Mouse (Mus musculus) duodenum, adult 2 months (tissue): ENCODE results near the gene Olfr968. TPM values are rescaled to one million over a fixed set of nuclear protein-coding genes. Genes with fewer than 3 reads are reported as not detected.

Experiments
- polyA plus RNA-seq: library from polyadenylated mRNA; depleted of rRNA; stranded (reverse); fragments of >200 nt; gene quantifications from 2 replicates; pipeline ENCODE4 v1.2.3, GENCODE M21; 2012; ENCODE audit warnings: low replicate concordance; rRNA removed

Gene Olfr968
- not detected in 2 replicates for polyA plus RNA-seq

DNA sequence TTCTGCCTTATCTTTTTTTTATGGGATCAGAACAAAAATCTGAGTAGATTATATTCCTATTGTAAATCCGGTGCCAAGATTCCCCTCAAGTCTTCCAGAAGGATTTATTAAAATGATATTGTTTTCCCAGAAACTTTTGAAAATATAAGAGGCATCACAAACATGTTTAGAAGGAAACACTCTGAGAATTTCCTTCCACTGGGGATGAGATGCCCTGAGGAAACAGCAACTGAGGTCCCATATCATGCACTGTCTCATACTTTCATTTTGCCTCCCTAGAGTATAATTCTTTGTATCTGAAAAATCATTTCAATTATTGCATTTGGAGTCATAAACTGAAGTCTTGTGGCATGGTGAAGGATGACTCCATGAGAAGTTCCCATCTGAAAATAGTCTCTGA is at the start of gene Olfr968:
Gene Olfr968 (minus strand): TSS at position 101 of the 400 bp plus-strand sequence.

DNA sequence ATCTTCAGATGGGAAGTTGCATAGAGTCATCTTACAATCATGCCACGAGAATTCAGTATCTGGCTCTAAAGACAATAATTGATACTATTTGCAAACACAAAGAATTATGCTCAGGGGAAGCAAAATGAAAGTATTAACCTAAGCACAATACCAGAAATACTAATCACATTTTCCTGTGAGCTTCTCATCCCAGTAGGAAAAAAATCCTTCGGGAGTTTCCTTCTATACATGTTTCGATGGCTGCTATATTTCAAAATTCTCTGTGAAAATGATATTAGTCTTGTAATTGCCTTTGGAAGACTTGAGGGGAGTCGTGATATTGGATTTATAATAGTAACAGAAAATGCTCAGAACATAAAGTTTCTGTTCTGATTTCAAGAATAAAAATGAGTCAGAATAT is 25.5 kb upstream of the Olfr968 start, which contains the start of gene Olfr970:
Gene Olfr970 (plus strand): TSS at position 301 of the 400 bp plus-strand sequence.

DNA sequence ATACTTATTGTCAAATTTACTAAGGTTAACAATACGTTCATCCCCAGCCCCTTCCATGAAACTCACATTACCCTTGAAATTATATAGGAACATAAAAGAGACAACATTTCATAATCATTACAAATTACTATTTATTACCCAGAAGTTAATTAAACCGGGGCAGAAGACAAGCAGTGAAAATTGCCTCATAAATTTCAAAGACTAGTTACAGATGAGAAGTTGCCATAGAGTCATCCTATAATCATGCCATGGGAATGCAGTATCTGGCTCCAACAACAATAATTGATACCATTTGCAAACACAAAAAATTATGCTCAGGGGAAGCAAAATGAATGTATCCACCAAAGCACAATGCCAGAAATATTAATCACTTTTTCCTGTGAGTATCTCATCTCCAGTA is 7.5 kb upstream of the Olfr968 start, which contains the start of gene Olfr969:
Gene Olfr969 (plus strand): TSS at position 388 of the 400 bp plus-strand sequence.

DNA sequence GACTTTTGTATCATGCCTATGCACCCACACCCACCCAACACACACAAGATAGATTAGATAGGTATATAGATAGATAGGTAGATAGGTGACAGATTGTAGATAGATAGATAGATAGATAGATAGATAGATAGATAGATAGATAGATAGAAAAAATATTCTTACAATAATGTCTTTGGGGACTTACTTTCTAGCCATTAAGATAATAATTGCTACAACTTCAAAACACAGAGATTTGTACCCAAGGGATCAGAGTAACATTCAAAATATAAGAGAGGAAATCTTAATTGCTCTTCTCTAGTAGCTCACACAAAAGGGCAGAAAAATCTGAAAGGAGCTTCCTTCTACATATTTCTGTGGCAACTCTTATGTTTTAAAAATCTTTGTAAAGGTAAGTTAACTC is 37.1 kb downstream of the Olfr968 start, which contains the start of gene Olfr967:
Gene Olfr967 (plus strand): TSS at position 301 of the 400 bp plus-strand sequence.

DNA sequence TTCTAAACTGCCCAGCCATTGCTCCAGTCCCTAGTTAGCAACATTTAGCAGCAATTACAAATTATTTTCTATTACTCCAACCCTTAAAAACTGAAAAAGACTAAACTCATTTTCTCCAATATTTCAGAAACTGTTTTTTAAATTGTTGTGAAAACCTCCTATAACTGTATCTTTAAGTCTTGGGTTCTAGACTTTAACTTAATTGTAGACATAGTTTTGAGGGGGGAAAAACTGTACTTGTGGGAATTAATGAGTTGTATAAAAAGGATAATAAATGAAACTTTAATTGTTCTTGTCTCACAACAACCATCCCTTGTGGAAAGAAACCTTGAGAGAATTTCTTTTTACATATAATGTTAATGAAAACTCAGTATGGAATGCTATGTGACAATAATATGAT is 52.4 kb downstream of the Olfr968 start, which contains the start of gene Olfr150:
Gene Olfr150 (plus strand): TSS at position 301 of the 400 bp plus-strand sequence.

Other genes with a start within 250 kb of the Olfr968 start
- not detected in 2 replicates for gene Olfr958, start 229.2 kb downstream of the Olfr968 start, polyA plus RNA-seq
- gene Olfr959, start 207.7 kb downstream of the Olfr968 start, polyA plus RNA-seq = not detected in 2 replicates
- gene AW551984, start 178.8 kb downstream of the Olfr968 start, polyA plus RNA-seq = 0.30 and 1.8 TPM in 2 replicates
- not detected in 2 replicates for gene Olfr148, start 172.6 kb downstream of the Olfr968 start, polyA plus RNA-seq
- gene Olfr960, start 161.9 kb downstream of the Olfr968 start, polyA plus RNA-seq = not detected in 2 replicates
- gene Olfr961, start 138.2 kb downstream of the Olfr968 start, polyA plus RNA-seq = not detected in 2 replicates
- gene Olfr963, start 116.0 kb downstream of the Olfr968 start, polyA plus RNA-seq = not detected in 2 replicates
- not detected in 2 replicates for gene Olfr149, start 76.1 kb downstream of the Olfr968 start, polyA plus RNA-seq
- gene Olfr965, start 71.9 kb downstream of the Olfr968 start, polyA plus RNA-seq = not detected in 2 replicates
- not detected in 2 replicates for gene Olfr150, start 52.3 kb downstream of the Olfr968 start, polyA plus RNA-seq
- gene Olfr967, start 37.0 kb downstream of the Olfr968 start, polyA plus RNA-seq = not detected in 2 replicates
- gene Olfr969, start 7.7 kb upstream of the Olfr968 start, polyA plus RNA-seq = not detected in 2 replicates
- not detected in 2 replicates for gene Olfr970, start 25.6 kb upstream of the Olfr968 start, polyA plus RNA-seq
- not detected in 2 replicates for gene Olfr971, start 53.6 kb upstream of the Olfr968 start, polyA plus RNA-seq
- not detected in 2 replicates for gene Olfr972, start 83.2 kb upstream of the Olfr968 start, polyA plus RNA-seq
- not detected in 2 replicates for gene Olfr229, start 124.1 kb upstream of the Olfr968 start, polyA plus RNA-seq
- not detected in 2 replicates for gene Olfr974, start 154.2 kb upstream of the Olfr968 start, polyA plus RNA-seq
- gene Olfr975, start 168.8 kb upstream of the Olfr968 start, polyA plus RNA-seq = not detected in 2 replicates
- gene Olfr976, start 177.9 kb upstream of the Olfr968 start, polyA plus RNA-seq = not detected in 2 replicates
- gene Olfr978, start 208.9 kb upstream of the Olfr968 start, polyA plus RNA-seq = not detected in 2 replicates
- not detected in 2 replicates for gene Olfr979, start 220.2 kb upstream of the Olfr968 start, polyA plus RNA-seq
- not detected in 2 replicates for gene Olfr980, start 226.3 kb upstream of the Olfr968 start, polyA plus RNA-seq
- not detected in 2 replicates for gene Olfr981, start 238.2 kb upstream of the Olfr968 start, polyA plus RNA-seq